Mouse (Mus musculus): ENCODE measurements around the gene Fpgs. TPM values are rescaled to one million over a fixed set of nuclear protein-coding genes. Genes with fewer than 3 reads are reported as not detected.

The Fpgs gene
- total RNA-seq, 2 experiments from 2014 or later = 4.4 to 5.0 TPM

- DNase-seq = no peak
Observed at GRCm38 (mm10) chr2:32724832-32725790, 21.2 kb upstream of the Fpgs start.

- DNase-seq = no peak
Observed at GRCm38 (mm10) chr2:32724149-32724548, 20.2 kb upstream of the Fpgs start.

DNA sequence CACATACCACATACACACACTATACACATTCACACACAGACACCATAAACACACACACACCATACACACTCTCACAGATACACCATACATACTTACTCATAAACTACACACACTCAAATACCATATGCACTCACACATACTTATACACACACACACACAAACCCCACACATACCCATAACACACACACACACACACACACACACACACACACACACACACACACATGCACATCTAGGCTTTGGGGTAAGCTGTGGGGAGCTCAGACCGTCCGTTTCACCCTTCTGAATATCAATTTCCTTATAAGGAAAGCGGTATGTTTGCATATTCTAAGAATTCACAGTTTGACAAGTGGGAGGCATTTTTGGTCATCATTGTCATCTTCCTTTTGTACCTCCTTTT lies 18.6 kb upstream of the Fpgs start:
- DNase-seq = no peak

GRCm38 (mm10) chr2:32722046-32722445 lies 18.1 kb upstream of the Fpgs start:
- DNase-seq = no peak

- peak in 1 of 2 experiments; percentile 43 for DNase-seq
Observed at GRCm38 (mm10) chr2:32720681-32721229, 16.8 kb upstream of the Fpgs start, which contains the start of gene Sh2d3c. TSS of gene Sh2d3c (plus strand) at chr2:32721055.

DNA sequence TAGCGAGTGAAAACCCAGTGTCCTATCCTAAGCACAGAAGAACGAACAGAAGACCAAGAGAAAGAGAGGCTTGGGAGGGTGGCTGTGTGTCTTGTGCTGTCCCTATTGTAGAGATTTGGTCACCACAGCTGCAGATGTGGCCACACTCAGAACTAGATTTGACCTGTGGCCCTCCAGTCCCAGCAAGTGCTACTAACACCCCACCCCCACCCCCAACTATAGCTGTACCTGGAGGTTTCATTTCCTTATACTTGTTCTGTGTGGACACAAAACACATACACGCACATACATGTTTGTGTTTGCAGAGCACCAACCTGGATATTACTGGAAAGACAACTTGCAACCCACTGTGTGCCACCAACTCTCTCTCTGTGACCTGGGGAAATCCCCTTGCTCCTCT lies 16.1 kb upstream of the Fpgs start:
- DNase-seq = no peak

- no peak for DNase-seq
Observed at GRCm38 (mm10) chr2:32718761-32719160, 14.8 kb upstream of the Fpgs start.

- DNase-seq = peak; percentile 58 to 70
Observed at GRCm38 (mm10) chr2:32714987-32715425, 11.1 kb upstream of the Fpgs start.

GRCm38 (mm10) chr2:32714117-32714986 lies 10.4 kb upstream of the Fpgs start:
- DNase-seq = no peak

- DNase-seq = peak; percentile 94
Observed at GRCm38 (mm10) chr2:32712934-32713817, 9.2 kb upstream of the Fpgs start, which contains the start of gene Cdk9. TSS of gene Cdk9 (minus strand) at chr2:32713076.

DNA sequence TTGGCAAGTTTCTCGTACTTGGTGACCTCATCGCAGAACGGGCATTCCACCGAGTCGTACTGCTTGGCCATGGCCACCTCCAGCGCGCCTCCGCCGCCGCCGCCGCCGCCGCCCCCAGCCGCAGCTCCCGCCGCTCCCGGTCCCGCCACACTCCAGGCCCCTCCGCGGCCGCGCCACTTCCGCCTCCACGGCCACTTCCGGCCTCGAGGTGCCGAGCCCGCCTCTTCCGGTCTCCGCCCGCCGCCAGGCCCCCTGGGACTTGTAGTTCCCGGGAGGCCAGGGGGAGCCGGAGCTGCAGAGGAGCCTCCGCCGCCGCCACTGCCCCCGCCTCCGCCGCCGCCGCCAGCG lies 8.6 kb upstream of the Fpgs start:
- DNase-seq = peak; percentile 97

GRCm38 (mm10) chr2:32712108-32712551 lies 8.2 kb upstream of the Fpgs start:
- DNase-seq = peak; percentile 78 to 85

DNA sequence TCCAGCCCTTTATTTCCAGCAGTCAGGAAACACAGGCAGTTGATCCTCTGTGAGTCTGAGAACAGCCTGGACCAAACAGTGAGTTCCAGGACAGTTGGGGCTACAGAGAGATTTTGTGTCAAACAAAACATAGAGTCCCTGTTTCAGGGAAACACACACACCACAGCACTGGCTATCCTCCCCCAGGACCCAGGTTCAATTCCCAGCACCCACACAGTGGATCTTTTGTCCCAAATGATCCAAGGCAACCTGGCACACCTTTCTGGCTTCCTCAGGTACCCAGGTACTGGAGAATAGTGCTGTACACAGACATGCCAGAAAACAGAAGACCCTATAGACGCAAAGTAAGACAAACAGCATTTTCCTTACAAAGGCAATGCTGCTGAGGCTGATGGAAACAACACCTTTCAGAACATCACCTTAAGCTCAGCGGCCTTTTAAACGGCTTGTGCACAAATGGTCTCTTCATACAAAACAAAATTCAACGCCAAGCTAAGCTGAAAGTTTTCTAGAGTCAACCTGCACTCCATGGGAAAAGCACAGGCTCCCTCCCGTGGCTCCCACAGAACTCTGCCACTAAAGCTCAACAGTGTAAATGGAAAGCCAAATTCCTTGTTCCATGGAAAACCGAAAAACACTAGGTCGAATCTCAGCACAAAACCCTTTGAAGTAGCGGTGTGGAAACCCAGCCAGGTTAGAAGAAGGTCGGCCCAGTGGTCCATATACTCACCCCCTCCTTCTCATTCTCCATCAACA lies 7.5 kb upstream of the Fpgs start:
- no peak for DNase-seq

DNA sequence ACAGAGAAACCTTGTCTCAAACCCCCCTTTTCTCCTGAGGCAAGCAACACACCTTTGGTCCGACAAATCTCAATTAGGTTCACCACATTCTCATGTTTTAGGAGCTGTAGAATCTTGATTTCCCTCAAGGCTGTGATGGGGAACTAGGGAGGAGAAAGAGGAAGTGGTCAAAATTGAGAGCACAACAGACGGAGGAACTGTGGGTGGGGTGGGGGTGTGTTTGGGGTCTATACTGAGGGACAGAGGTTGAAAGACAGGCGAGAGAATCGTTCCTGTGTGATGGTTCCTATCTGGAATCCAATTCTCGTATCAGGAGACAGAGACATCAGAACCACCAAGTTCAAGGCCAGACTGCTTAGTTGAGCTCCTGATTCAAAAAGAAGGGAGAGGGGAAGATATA lies 6.5 kb upstream of the Fpgs start:
- no peak for DNase-seq

- DNase-seq = no peak
Observed at GRCm38 (mm10) chr2:32709521-32710137, 5.7 kb upstream of the Fpgs start.

- peak in 1 of 2 experiments; percentile 71 for DNase-seq
Observed at GRCm38 (mm10) chr2:32708643-32709042, 4.7 kb upstream of the Fpgs start.

- DNase-seq = no peak
Observed at GRCm38 (mm10) chr2:32706971-32707370, 3.0 kb upstream of the Fpgs start.

DNA sequence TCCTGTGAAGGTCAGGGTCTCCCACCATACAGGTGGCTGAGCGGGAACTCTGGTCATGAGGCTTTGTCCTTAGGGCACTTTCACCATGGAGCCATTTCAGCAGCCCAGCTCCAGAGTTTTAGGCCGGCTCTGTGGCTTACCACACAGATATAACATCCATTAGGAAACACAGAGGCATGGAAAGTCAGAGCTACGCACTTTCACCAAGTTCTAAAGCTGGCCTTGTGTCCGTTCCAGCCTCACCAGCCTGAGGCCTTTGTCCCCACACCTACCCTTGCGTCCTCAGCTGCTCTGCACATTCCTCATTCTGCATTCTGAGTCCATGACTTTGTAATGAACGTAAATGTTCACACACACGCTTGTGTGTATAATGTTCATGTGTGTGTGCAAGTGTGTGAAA lies 1.1 kb upstream of the Fpgs start:
- no peak for DNase-seq

DNA sequence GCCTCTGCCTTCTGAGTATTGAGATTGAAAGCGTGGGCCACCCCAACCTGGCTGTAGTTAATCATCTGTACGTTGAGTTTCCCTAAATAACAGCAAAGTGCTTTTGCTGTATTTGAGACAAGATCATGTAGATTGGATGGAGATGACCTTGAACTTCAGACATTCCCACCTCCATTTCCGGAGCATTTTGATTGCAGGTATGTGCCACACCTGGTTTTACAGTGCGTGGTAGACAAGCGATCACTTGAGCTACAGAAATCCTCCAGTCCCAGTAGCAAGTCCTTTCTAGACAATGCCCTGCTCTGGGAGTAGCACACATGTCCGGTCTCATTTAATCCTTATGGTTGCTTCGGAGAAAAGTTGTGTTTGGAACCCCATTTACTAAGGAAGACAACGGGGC lies 899 bp downstream of the Fpgs start:
- DNase-seq = no peak

All from heart, adult 18-20 months (tissue).